Mouse (Mus musculus) CH12.LX (cell line): ENCODE measurements around the gene Cd164. TPM values are rescaled to one million over a fixed set of nuclear protein-coding genes. Genes with fewer than 3 reads are reported as not detected.

ENCODE experiments used
- DNase-seq: peaks from one replicate; pipeline ENCODE4 v3.0.0-alpha.2; 2013; ENCODE audit errors: extremely low read depth
- H3K27ac ChIP-seq: 2 replicates; pipeline ENCODE4 v1.5.1; 2012; ENCODE audit warnings: low read depth, mild to moderate bottlenecking, control low read depth, moderate library complexity; ENCODE audit not compliant: insufficient read depth
- H3K27me3 ChIP-seq: replicated peaks from 2 replicates; pipeline ENCODE3; 2012; ENCODE audit warnings: inconsistent platforms
- H3K36me3 ChIP-seq, 2 experiments: replicated peaks in 1 of 2; 2 replicates each; pipeline versions ENCODE3 to v1.6.1; 2012; ENCODE audit warnings: inconsistent platforms in 1 of 2, low read length in 1 of 2, mild to moderate bottlenecking in 1 of 2, mixed read lengths in 1 of 2, moderate library complexity in 1 of 2; ENCODE audit not compliant: control insufficient read depth in 1 of 2, insufficient read depth in 1 of 2
- H3K4me1 ChIP-seq, 2 experiments: 2 replicates each; pipeline ENCODE4 v1.6.1; 2012; ENCODE audit warnings: inconsistent platforms in 1 of 2, moderate library complexity in 1 of 2; ENCODE audit not compliant: insufficient read depth in 2 of 2, control insufficient read depth in 1 of 2
- H3K4me2 ChIP-seq: 2 replicates; pipeline ENCODE4 v1.6.1; 2012; ENCODE audit warnings: low read depth, mild to moderate bottlenecking, control low read depth; ENCODE audit not compliant: poor library complexity, insufficient read depth, severe bottlenecking
- H3K4me3 ChIP-seq, 3 experiments: fragments of 150-350 bp in 1 of 3; sonication (generic) in 1 of 3; replicated peaks in 1 of 3; 2 replicates each; pipeline versions ENCODE3 to v1.5.1; 2011 to 2012; ENCODE audit warnings: low read depth in 2 of 3, low read length in 2 of 3, mild to moderate bottlenecking in 2 of 3, moderate library complexity in 2 of 3, control low read depth in 1 of 3, improper control_type of control experiment in 1 of 3, inconsistent platforms in 1 of 3, mixed read lengths in 1 of 3; ENCODE audit not compliant: poor library complexity in 1 of 3
- H3K79me2 ChIP-seq: replicated peaks from 2 replicates; pipeline ENCODE4 v1.6.1; 2012; ENCODE audit warnings: mild to moderate bottlenecking, moderate library complexity; ENCODE audit not compliant: control insufficient read depth, poor library complexity, insufficient read depth, severe bottlenecking; ENCODE audit errors: extremely low read depth
- H3K9ac ChIP-seq: 2 replicates; pipeline ENCODE4 v1.6.1; 2012; ENCODE audit warnings: low read depth, mild to moderate bottlenecking, control low read depth, moderate library complexity; ENCODE audit not compliant: insufficient read depth
- H3K9me3 ChIP-seq: replicated peaks from 2 replicates; pipeline ENCODE3; 2012; ENCODE audit warnings: low read length, inconsistent platforms, mixed read lengths
- BHLHE40 ChIP-seq: IDR thresholded peaks from 2 replicates; pipeline ENCODE4 v1.6.1; 2011; ENCODE audit warnings: mild to moderate bottlenecking, low read depth, low read length, improper control_type of control experiment
- CHD1 ChIP-seq: IDR thresholded peaks from 2 replicates; pipeline ENCODE4 v1.6.1; 2012; ENCODE audit warnings: low read depth, low read length, improper control_type of control experiment, inconsistent platforms
- CHD2 ChIP-seq: IDR thresholded peaks from 2 replicates; pipeline ENCODE4 v1.6.1; 2011; ENCODE audit warnings: low read length, improper control_type of control experiment
- E2F4 ChIP-seq: IDR thresholded peaks from 2 replicates; pipeline ENCODE4 v1.6.1; 2011; ENCODE audit warnings: low read depth, low read length, improper control_type of control experiment; ENCODE audit not compliant: insufficient replicate concordance
- EP300 ChIP-seq: IDR thresholded peaks from 2 replicates; pipeline ENCODE4 v1.6.1; 2011; ENCODE audit warnings: low read length, improper control_type of control experiment
- ETS1 ChIP-seq: conservative IDR thresholded peaks from 2 replicates; pipeline ENCODE4 v1.6.1; 2012; ENCODE audit warnings: low read depth, mild to moderate bottlenecking, inconsistent platforms, low read length, improper control_type of control experiment, moderate library complexity
- IRF4 ChIP-seq: IDR thresholded peaks from 2 replicates; pipeline ENCODE4 v1.6.1; 2014; ENCODE audit warnings: low read depth, mild to moderate bottlenecking, inconsistent platforms, low read length, improper control_type of control experiment
- JUND ChIP-seq: conservative IDR thresholded peaks from 2 replicates; pipeline ENCODE4 v1.6.1; 2011; ENCODE audit warnings: low read depth, low read length, improper control_type of control experiment
- MYC ChIP-seq: IDR thresholded peaks from 2 replicates; pipeline ENCODE4 v1.6.1; 2011; ENCODE audit warnings: low read depth, mild to moderate bottlenecking, improper control_type of control experiment, low read length
- NELFE ChIP-seq: IDR thresholded peaks from 2 replicates; pipeline ENCODE4 v1.6.1; 2011; ENCODE audit warnings: low read depth, low read length, improper control_type of control experiment
- RCOR1 ChIP-seq: conservative IDR thresholded peaks from 2 replicates; pipeline ENCODE4 v1.6.1; 2012; ENCODE audit warnings: low read depth, mild to moderate bottlenecking, inconsistent platforms, low read length, improper control_type of control experiment
- SIN3A ChIP-seq: IDR thresholded peaks from 2 replicates; pipeline ENCODE4 v1.6.1; 2012; ENCODE audit warnings: low read length, improper control_type of control experiment, inconsistent platforms
- SMC3 ChIP-seq: IDR thresholded peaks from 2 replicates; pipeline ENCODE4 v1.6.1; 2011; ENCODE audit warnings: low read depth, low read length, improper control_type of control experiment
- TBP ChIP-seq: conservative IDR thresholded peaks from 2 replicates; pipeline ENCODE4 v1.6.1; 2011; ENCODE audit warnings: low read depth, low read length, improper control_type of control experiment
- UBTF ChIP-seq: IDR thresholded peaks from 2 replicates; pipeline ENCODE4 v1.6.1; 2012; ENCODE audit warnings: low read depth, mild to moderate bottlenecking, inconsistent platforms, low read length, improper control_type of control experiment, moderate library complexity
- USF2 ChIP-seq: conservative IDR thresholded peaks from 2 replicates; pipeline ENCODE4 v1.6.1; 2011; ENCODE audit warnings: low read depth, low read length, improper control_type of control experiment
- ZKSCAN1 ChIP-seq: IDR thresholded peaks from 2 replicates; pipeline ENCODE4 v1.6.1; 2012; ENCODE audit warnings: low read depth, inconsistent platforms, low read length, improper control_type of control experiment, borderline replicate concordance
- ZNF384 ChIP-seq: IDR thresholded peaks from 2 replicates; pipeline ENCODE4 v1.6.1; 2012; ENCODE audit warnings: low read depth, low read length, improper control_type of control experiment, inconsistent platforms
- dilution Hi-C: fragments of 300-500 bp; cut with MboI; formaldehyde crosslinking; loops from 2 replicates; pipeline ENCODE4 v1.14.3; 2020; ENCODE audit warnings: low sequenced_read_pairs; ENCODE audit not compliant: extremely low pct_unique_long_range_greater_than_20kb, extremely low pct_ligation_motif_present
- in situ Hi-C: fragments of 300-500 bp; cut with MboI; formaldehyde crosslinking; loops from 3 replicates; pipeline ENCODE4 v1.14.3; 2019; ENCODE audit warnings: low sequenced_read_pairs, low pct_ligation_motif_present, low pct_unique_long_range_greater_than_20kb, mixed read lengths
- polyA plus RNA-seq: library from polyadenylated mRNA; unstranded; fragments of >175 nt; gene quantifications from 2 replicates; pipeline ENCODE4 v1.2.1, GENCODE M21; 2012; ENCODE audit warnings: low read depth; ENCODE audit not compliant: insufficient read length
- total RNA-seq, 2 experiments: library from RNA; depleted of rRNA; stranded (reverse); fragments of 300-350 nt in 1 of 2; fragments of >200 nt in 1 of 2; gene quantifications; 2 replicates each; pipeline ENCODE4 v1.2.3; 2012 to 2014

Cd164 gene
- total and polyA plus RNA-seq, 3 experiments: 41.0 to 191 (median 151) TPM

GRCm38 (mm10) chr10:41479961-41480360, 39.3 kb upstream of the Cd164 start:
- TF ChIP-seq ETS1 (no peak), SMC3 (no peak)
- no peak overlapping the region for H3K4me3 ChIP-seq
- dilution Hi-C loops (no loop called here), in situ Hi-C loops (no loop called here)
- H3K4me2 ChIP-seq: no peak overlapping the region
- peaks cover 56 to 71% of the 10 kb centered on the region in 2 experiments for H3K36me3 ChIP-seq
- no peak overlapping the region for H3K27ac ChIP-seq
- no peaks in the 10 kb centered on the region for H3K9me3 ChIP-seq
- no peaks in the 10 kb centered on the region for H3K27me3 ChIP-seq
- H3K4me1 ChIP-seq: peaks cover 3 to 18% of the 10 kb centered on the region in 2 experiments; a peak in 3 of 4 replicates
- DNase-seq: no peak
- 0 out of 2 replicates have a peak, but pooled peaks cover 2% of the 10 kb centered on the region for H3K79me2 ChIP-seq
- H3K9ac ChIP-seq: no peak overlapping the region

DNA sequence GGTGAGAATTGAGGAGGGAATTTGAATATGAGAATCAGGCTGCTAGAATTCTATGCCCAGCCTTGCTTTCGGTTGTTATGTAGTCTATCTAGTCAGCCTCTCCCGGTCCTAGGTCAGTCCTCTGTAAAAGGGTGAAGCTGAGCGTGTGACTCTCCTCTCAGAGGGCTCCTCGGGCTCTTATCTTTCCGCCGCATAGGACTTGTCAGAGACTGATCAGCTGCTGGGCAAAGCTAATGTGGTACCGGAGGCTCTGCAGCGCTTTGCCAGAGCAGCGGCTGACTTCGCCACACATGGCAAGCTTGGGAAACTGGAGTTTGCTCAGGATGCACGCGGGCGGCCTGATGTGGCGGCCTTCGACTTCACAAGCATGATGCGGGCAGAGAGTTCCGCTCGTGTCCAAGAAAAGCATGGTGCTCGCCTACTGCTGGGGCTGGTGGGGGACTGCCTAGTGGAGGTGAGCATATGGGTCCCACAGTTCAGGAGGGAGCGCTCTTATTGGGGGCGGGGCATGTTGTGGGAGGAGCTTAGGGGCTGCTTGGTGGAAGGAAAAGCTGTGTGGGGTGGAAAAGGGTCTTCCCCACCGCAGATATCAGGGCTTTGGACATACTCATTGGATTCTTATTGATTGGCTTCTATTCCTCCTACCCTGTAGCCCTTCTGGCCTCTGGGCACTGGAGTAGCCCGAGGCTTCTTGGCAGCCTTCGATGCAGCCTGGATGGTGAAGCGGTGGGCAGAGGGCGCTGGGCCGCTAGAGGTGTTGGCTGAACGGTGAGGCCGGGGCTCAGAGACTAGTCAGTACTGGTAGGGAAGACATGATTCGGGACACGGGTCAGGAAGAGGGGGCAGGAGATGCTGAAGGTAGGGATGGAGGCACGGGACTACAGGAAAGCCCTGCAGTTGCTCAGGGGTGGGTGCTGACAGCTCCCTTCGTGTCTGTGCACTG, 38.0 kb upstream of the Cd164 start:
- TF ChIP-seq UBTF (no peak), BHLHE40 (no peak)
- H3K27ac ChIP-seq: no peak overlapping the region
- peaks cover 68 to 84% of the 10 kb centered on the region in 2 experiments for H3K36me3 ChIP-seq
- H3K4me3 ChIP-seq: no peak overlapping the region
- peaks cover 0 to 13% of the 10 kb centered on the region in 2 experiments; a peak in 1 of 4 replicates for H3K4me1 ChIP-seq
- no peak for DNase-seq
- no peaks in the 10 kb centered on the region for H3K9me3 ChIP-seq
- dilution Hi-C loops: no loop called here
- 0 out of 2 replicates have a peak, but pooled peaks cover 2% of the 10 kb centered on the region for H3K79me2 ChIP-seq
- H3K27me3 ChIP-seq: no peaks in the 10 kb centered on the region
- H3K9ac ChIP-seq: no peak overlapping the region
- no peak overlapping the region for H3K4me2 ChIP-seq
- in situ Hi-C loops: no loop called here

DNA sequence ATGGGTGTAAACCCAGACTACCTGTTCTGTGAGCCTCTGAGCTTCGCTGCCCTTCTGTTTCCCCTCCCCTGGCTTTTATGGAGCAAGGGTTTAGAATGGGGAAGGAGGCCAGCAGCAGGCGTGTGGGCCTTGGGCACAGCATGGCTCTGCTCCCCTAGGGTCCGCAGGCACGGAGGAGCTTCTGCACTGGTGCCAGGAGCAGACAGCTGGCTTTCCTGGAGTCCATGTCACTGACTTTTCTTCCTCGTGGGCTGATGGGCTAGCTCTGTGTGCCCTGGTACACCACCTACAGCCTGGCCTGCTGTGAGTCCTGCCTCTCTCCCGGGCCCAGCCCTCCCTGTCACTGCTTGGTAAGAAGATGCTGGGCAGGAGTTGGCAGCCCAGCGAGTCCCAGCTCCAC, 36.8 kb upstream of the Cd164 start:
- H3K4me1 ChIP-seq: peaks cover 0 to 11% of the 10 kb centered on the region in 2 experiments; a peak in 1 of 4 replicates
- no peak overlapping the region for H3K27ac ChIP-seq
- H3K9me3 ChIP-seq: no peaks in the 10 kb centered on the region
- H3K79me2 ChIP-seq: no peaks in the 10 kb centered on the region
- DNase-seq: no peak
- TF ChIP-seq IRF4 (no peak), JUND (no peak), EP300 (no peak), ZKSCAN1 (no peak), ZNF384 (no peak), SIN3A (no peak), MYC (no peak), NELFE (no peak), TBP (no peak), E2F4 (no peak), ETS1 (no peak), USF2 (no peak), CHD2 (no peak), CHD1 (no peak), RCOR1 (no peak)
- H3K27me3 ChIP-seq: no peaks in the 10 kb centered on the region
- H3K36me3 ChIP-seq: peaks cover 80 to 96% of the 10 kb centered on the region in 2 experiments
- H3K9ac ChIP-seq: no peak overlapping the region
- H3K4me2 ChIP-seq: no peak overlapping the region
- no peak overlapping the region for H3K4me3 ChIP-seq
- dilution Hi-C loops (no loop called here), in situ Hi-C loops (no loop called here)
